Mouse (Mus musculus): ENCODE measurements at regions not wholly inside any gene's neighbourhood (a gene's known extent, or its start where the extent isn't known, plus 50 kb on each side); places are given as distances from the start of the nearest gene placed in this dataset.

GRCm38 (mm10) chr14:68218471-68218870, 1075.6 kb downstream of the Synb start:
- no peak for TF ChIP-seq POLR2A (IDR thresholded peaks at IDR 0.05; ENCODE audit: borderline replicate concordance, low read depth, low read length)
- no peak for TF ChIP-seq CTCF (IDR thresholded peaks at IDR 0.05; ENCODE audit: low read depth, low read length)
